Mouse (Mus musculus): Measurements from ENCODE around the gene Ngly1. TPM values are rescaled to one million over a fixed set of nuclear protein-coding genes. Genes with fewer than 3 reads are reported as not detected.

Ngly1 gene
- polyA plus RNA-seq, 1 experiment from 2014 or later, result 26.9 TPM

GRCm38 (mm10) chr14:16242947-16243602, 6.0 kb upstream of the Ngly1 start:
- ATAC-seq (ENCODE audit: low read depth), result peak; percentile 93
- 4% methylated on average over 34 of the region's 34 CpGs for WGBS
- peak overlapping the region; percentile 78 for H3K9ac ChIP-seq
- H3K36me3 ChIP-seq, result 0 out of 2 replicates have a peak, but pooled peaks cover 3% of the 10 kb centered on the region
- peak overlapping the region; percentile 53 for H3K4me3 ChIP-seq
- peak overlapping the region; percentile 70 for H3K4me2 ChIP-seq
- H3K27me3 ChIP-seq, result no peaks in the 10 kb centered on the region
- H3K4me1 ChIP-seq (replicated peaks), result peaks cover 14% of the 10 kb centered on the region
- peak overlapping the region; percentile 74 for H3K27ac ChIP-seq (replicated peaks)
- H3K9me3 ChIP-seq, result no peaks in the 10 kb centered on the region

- peak overlapping the region; percentile 53 for H3K4me3 ChIP-seq
- H3K36me3 ChIP-seq, result 0 out of 2 replicates have a peak, but pooled peaks cover 3% of the 10 kb centered on the region
- ATAC-seq (ENCODE audit: low read depth), result no peak
- peak overlapping the region; percentile 78 for H3K9ac ChIP-seq
- WGBS, result 24% methylated on average over 10 of the region's 10 CpGs
- no peaks in the 10 kb centered on the region for H3K27me3 ChIP-seq
- H3K4me1 ChIP-seq (replicated peaks), result peaks cover 14% of the 10 kb centered on the region
- H3K4me2 ChIP-seq, result peak overlapping the region; percentile 70
- no peaks in the 10 kb centered on the region for H3K9me3 ChIP-seq
- H3K27ac ChIP-seq (replicated peaks), result peak overlapping the region; percentile 74
These were observed 5.4 kb upstream of the Ngly1 start for GRCm38 (mm10) chr14:16243603-16244209.

GRCm38 (mm10) chr14:16244370-16244769, 4.7 kb upstream of the Ngly1 start:
- no peak overlapping the region for H3K4me3 ChIP-seq
- WGBS, result 48% methylated on average over 2 of the region's 2 CpGs
- no peaks in the 10 kb centered on the region for H3K9me3 ChIP-seq
- ATAC-seq (ENCODE audit: low read depth), result no peak
- no peak overlapping the region for H3K27ac ChIP-seq (replicated peaks)
- H3K27me3 ChIP-seq, result no peaks in the 10 kb centered on the region
- H3K9ac ChIP-seq, result no peak overlapping the region
- 0 out of 2 replicates have a peak, but pooled peaks cover 3% of the 10 kb centered on the region for H3K36me3 ChIP-seq
- H3K4me1 ChIP-seq (replicated peaks), result peaks cover 14% of the 10 kb centered on the region
- H3K4me2 ChIP-seq, result no peak overlapping the region

GRCm38 (mm10) chr14:16245127-16245526, 4.0 kb upstream of the Ngly1 start:
- Histone ChIP-seq H3K27me3 (no peaks in the 10 kb centered on the region), H3K4me3 (no peak overlapping the region), H3K36me3 (0 out of 2 replicates have a peak, but pooled peaks cover 1% of the 10 kb centered on the region), H3K9me3 (no peaks in the 10 kb centered on the region), H3K4me2 (no peak overlapping the region), H3K27ac (replicated peaks) (no peak overlapping the region), H3K4me1 (replicated peaks) (peaks cover 20% of the 10 kb centered on the region), H3K9ac (no peak overlapping the region)
- 77% methylated on average over 1 of the region's 1 CpGs for WGBS
- ATAC-seq (ENCODE audit: low read depth), result no peak

GRCm38 (mm10) chr14:16246340-16246912, 2.7 kb upstream of the Ngly1 start:
- Histone ChIP-seq H3K4me2 (no peak overlapping the region), H3K27ac (replicated peaks) (no peak overlapping the region), H3K9ac (no peak overlapping the region), H3K36me3 (no peaks in the 10 kb centered on the region), H3K9me3 (no peaks in the 10 kb centered on the region), H3K4me1 (replicated peaks) (peaks cover 25% of the 10 kb centered on the region), H3K27me3 (no peaks in the 10 kb centered on the region), H3K4me3 (no peak overlapping the region)
- WGBS, result 76% methylated on average over 2 of the region's 2 CpGs
- ATAC-seq (ENCODE audit: low read depth), result no peak

GRCm38 (mm10) chr14:16248135-16248534, 945 bp upstream of the Ngly1 start:
- H3K9me3 ChIP-seq, result no peaks in the 10 kb centered on the region
- H3K4me1 ChIP-seq (replicated peaks), result peaks cover 19% of the 10 kb centered on the region
- H3K27ac ChIP-seq (replicated peaks), result no peak overlapping the region
- H3K4me3 ChIP-seq, result peak overlapping the region; percentile 80; the same call in 1 of the 2 replicates
- ATAC-seq (ENCODE audit: low read depth), result no peak
- no peak overlapping the region for H3K9ac ChIP-seq
- 82% methylated on average over 3 of the region's 3 CpGs for WGBS
- H3K27me3 ChIP-seq, result no peaks in the 10 kb centered on the region
- peak overlapping the region; percentile 85; the same call in 1 of the 2 replicates for H3K4me2 ChIP-seq
- no peaks in the 10 kb centered on the region for H3K36me3 ChIP-seq

GRCm38 (mm10) chr14:16248603-16249157, 400 bp upstream of the Ngly1 start:
- Histone ChIP-seq H3K27ac (replicated peaks) (peak overlapping the region; percentile 83; the same call in 1 of the 2 replicates), H3K9ac (peak overlapping the region; percentile 92), H3K4me3 (peak overlapping the region; percentile 80), H3K4me2 (peak overlapping the region; percentile 85), H3K27me3 (no peaks in the 10 kb centered on the region), H3K9me3 (no peaks in the 10 kb centered on the region), H3K4me1 (replicated peaks) (peaks cover 16% of the 10 kb centered on the region), H3K36me3 (no peaks in the 10 kb centered on the region)
- ATAC-seq (ENCODE audit: low read depth), result peak; percentile 38
- 13% methylated on average over 9 of the region's 9 CpGs for WGBS

GRCm38 (mm10) chr14:16250099-16250498, 1.0 kb downstream of the Ngly1 start:
- no peak for ATAC-seq (ENCODE audit: low read depth)
- Histone ChIP-seq H3K9me3 (no peaks in the 10 kb centered on the region), H3K36me3 (peaks cover 5% of the 10 kb centered on the region; the same call in 1 of the 2 replicates), H3K4me1 (replicated peaks) (peaks cover 11% of the 10 kb centered on the region), H3K4me3 (peak overlapping the region; percentile 80), H3K9ac (peak overlapping the region; percentile 92), H3K27me3 (no peaks in the 10 kb centered on the region), H3K4me2 (peak overlapping the region; percentile 85), H3K27ac (replicated peaks) (no peak overlapping the region)
- WGBS, result 79% methylated on average over 3 of the region's 3 CpGs

GRCm38 (mm10) chr14:16255745-16256144, 6.7 kb downstream of the Ngly1 start:
- ATAC-seq (ENCODE audit: low read depth), result no peak
- H3K4me2 ChIP-seq, result no peak overlapping the region

GRCm38 (mm10) chr14:16256209-16256608, 7.1 kb downstream of the Ngly1 start:
- Histone ChIP-seq H3K9me3 (no peaks in the 10 kb centered on the region), H3K36me3 (peaks cover 27% of the 10 kb centered on the region), H3K9ac (no peak overlapping the region), H3K27ac (replicated peaks) (no peak overlapping the region), H3K27me3 (no peaks in the 10 kb centered on the region), H3K4me2 (no peak overlapping the region), H3K4me1 (replicated peaks) (no peaks in the 10 kb centered on the region), H3K4me3 (no peak overlapping the region)
- ATAC-seq (ENCODE audit: low read depth), result no peak
- WGBS, result 83% methylated on average over 2 of the region's 2 CpGs

More at GRCm38 (mm10) chr14:16255745-16256144, 6.7 kb downstream of the Ngly1 start:
- H3K9ac ChIP-seq, result no peak overlapping the region
- peaks cover 25% of the 10 kb centered on the region for H3K36me3 ChIP-seq
- H3K27ac ChIP-seq (replicated peaks), result no peak overlapping the region
- 0 out of 2 replicates have a peak, but pooled peaks cover under 1% of the 10 kb centered on the region for H3K4me1 ChIP-seq (replicated peaks)
- no peak overlapping the region for H3K4me3 ChIP-seq
- H3K9me3 ChIP-seq, result no peaks in the 10 kb centered on the region
- H3K27me3 ChIP-seq, result no peaks in the 10 kb centered on the region
- WGBS, result 96% methylated on average over 3 of the region's 3 CpGs

- no peak for ATAC-seq (ENCODE audit: low read depth)
- H3K4me3 ChIP-seq, result no peak overlapping the region
- no peak overlapping the region for H3K9ac ChIP-seq
- 73% methylated on average over 6 of the region's 6 CpGs for WGBS
- H3K4me1 ChIP-seq (replicated peaks), result no peaks in the 10 kb centered on the region
- peaks cover 28% of the 10 kb centered on the region for H3K36me3 ChIP-seq
- H3K9me3 ChIP-seq, result no peaks in the 10 kb centered on the region
- no peak overlapping the region for H3K27ac ChIP-seq (replicated peaks)
- H3K4me2 ChIP-seq, result no peak overlapping the region
- no peaks in the 10 kb centered on the region for H3K27me3 ChIP-seq
These were observed 11.5 kb downstream of the Ngly1 start for GRCm38 (mm10) chr14:16260541-16260940.

- H3K9ac ChIP-seq, result no peak overlapping the region
- ATAC-seq (ENCODE audit: low read depth), result no peak
- no peak overlapping the region for H3K4me3 ChIP-seq
- peaks cover 20% of the 10 kb centered on the region for H3K36me3 ChIP-seq
- no peaks in the 10 kb centered on the region for H3K27me3 ChIP-seq
- no peaks in the 10 kb centered on the region for H3K9me3 ChIP-seq
- no peak overlapping the region for H3K27ac ChIP-seq (replicated peaks)
- 86% methylated on average over 3 of the region's 3 CpGs for WGBS
- no peaks in the 10 kb centered on the region for H3K4me1 ChIP-seq (replicated peaks)
- no peak overlapping the region for H3K4me2 ChIP-seq
These were observed 12.8 kb downstream of the Ngly1 start for GRCm38 (mm10) chr14:16261869-16262268.
